Mouse (Mus musculus) hematopoietic stem cell, adult 5-6 weeks (primary cell): ENCODE data around the gene Ggcx. TPM values are rescaled to one million over a fixed set of nuclear protein-coding genes. Genes with fewer than 3 reads are reported as not detected.
A peak's percentile ranks its signal among the peaks of the same experiment; 100 is the strongest.

ENCODE experiments used
- ATAC-seq, 2 experiments: fragments of 125-278 bp in 1 of 2; replicated peaks in 1 of 2; 2 replicates each; pipeline ENCODE4 v1.8.0; 2016 to 2017; ENCODE audit warnings: inconsistent platforms in 2 of 2, mild to moderate bottlenecking in 2 of 2, moderate number of reproducible peaks in 2 of 2, low read depth in 1 of 2, moderate TSS enrichment in 1 of 2; ENCODE audit not compliant: low FRiP score in 2 of 2, poor library complexity in 2 of 2, severe bottlenecking in 2 of 2, insufficient read depth in 1 of 2, low TSS enrichment in 1 of 2
- total RNA-seq: library from RNA; stranded (forward); fragments of 172-1452, 232-1000 nt; gene quantifications from 2 replicates; pipeline ENCODE4 v1.2.3, GENCODE M21; 2017

Gene Ggcx
- total RNA-seq, 1 experiment from 2014 or later, result 9.4 TPM

- no peak for ATAC-seq
These were observed 30.8 kb upstream of the Ggcx start for GRCm38 (mm10) chr6:72383142-72383820.

GRCm38 (mm10) chr6:72383952-72384351 is 30.2 kb upstream of the Ggcx start:
- no peak for ATAC-seq

GRCm38 (mm10) chr6:72385258-72385657 is 28.9 kb upstream of the Ggcx start:
- no peak for ATAC-seq

- no peak for ATAC-seq
These were observed 27.5 kb upstream of the Ggcx start for GRCm38 (mm10) chr6:72386561-72386960.

GRCm38 (mm10) chr6:72387816-72388215 is 26.3 kb upstream of the Ggcx start:
- ATAC-seq, result no peak

- ATAC-seq, result no peak
These were observed 25.8 kb upstream of the Ggcx start for GRCm38 (mm10) chr6:72388266-72388665.

- no peak for ATAC-seq
These were observed 25.2 kb upstream of the Ggcx start for GRCm38 (mm10) chr6:72388791-72389329.

- peak; percentile 88 to 91 for ATAC-seq
These were observed 24.6 kb upstream of the Ggcx start for GRCm38 (mm10) chr6:72389471-72389940.

GRCm38 (mm10) chr6:72389941-72390771 is 24.0 kb upstream of the Ggcx start, which contains the start of gene Vamp8:
Vamp8 (minus strand) TSS chr6:72390703.
- ATAC-seq, result peak; percentile 63 to 71

- no peak for ATAC-seq
These were observed 23.1 kb upstream of the Ggcx start for GRCm38 (mm10) chr6:72390795-72391521.

GRCm38 (mm10) chr6:72392341-72392740 is 21.8 kb upstream of the Ggcx start:
- no peak for ATAC-seq

GRCm38 (mm10) chr6:72396837-72397251 is 17.3 kb upstream of the Ggcx start:
- ATAC-seq, result no peak

GRCm38 (mm10) chr6:72399967-72400366 is 14.1 kb upstream of the Ggcx start:
- no peak for ATAC-seq

GRCm38 (mm10) chr6:72401875-72402274 is 12.2 kb upstream of the Ggcx start:
- ATAC-seq, result peak; percentile 82 to 85

GRCm38 (mm10) chr6:72405356-72405755 is 8.8 kb upstream of the Ggcx start:
- ATAC-seq, result no peak

GRCm38 (mm10) chr6:72407119-72407518 is 7.0 kb upstream of the Ggcx start:
- ATAC-seq, result peak; percentile 91 to 92

- ATAC-seq, result no peak
These were observed 4.5 kb upstream of the Ggcx start for GRCm38 (mm10) chr6:72409567-72409966.

- ATAC-seq, result no peak
These were observed 4.1 kb upstream of the Ggcx start for GRCm38 (mm10) chr6:72410003-72410402.
